Mouse (Mus musculus) megakaryocyte-erythroid progenitor cell, adult 5-6 weeks (primary cell): ENCODE data around the gene Otp. TPM values are rescaled to one million over a fixed set of nuclear protein-coding genes. Genes with fewer than 3 reads are reported as not detected.

Experiments used
- ATAC-seq: replicated peaks from 2 replicates; pipeline ENCODE4 v1.8.0; 2016; ENCODE audit warnings: mild to moderate bottlenecking, inconsistent platforms; ENCODE audit not compliant: severe bottlenecking, poor library complexity, low FRiP score, low TSS enrichment
- total RNA-seq, 2 experiments: library from RNA; stranded (forward) in 1 of 2; stranded (reverse) in 1 of 2; fragments of 200-1000, 215-1000 nt in 1 of 2; fragments of >200 nt in 1 of 2; fragmentation: Nextera tagmentation in 1 of 2; gene quantifications; 2 replicates each; pipeline ENCODE4 v1.2.3; 2014 to 2017

The Otp gene
- total RNA-seq, 2 experiments from 2014 or later, result not detected

DNA sequence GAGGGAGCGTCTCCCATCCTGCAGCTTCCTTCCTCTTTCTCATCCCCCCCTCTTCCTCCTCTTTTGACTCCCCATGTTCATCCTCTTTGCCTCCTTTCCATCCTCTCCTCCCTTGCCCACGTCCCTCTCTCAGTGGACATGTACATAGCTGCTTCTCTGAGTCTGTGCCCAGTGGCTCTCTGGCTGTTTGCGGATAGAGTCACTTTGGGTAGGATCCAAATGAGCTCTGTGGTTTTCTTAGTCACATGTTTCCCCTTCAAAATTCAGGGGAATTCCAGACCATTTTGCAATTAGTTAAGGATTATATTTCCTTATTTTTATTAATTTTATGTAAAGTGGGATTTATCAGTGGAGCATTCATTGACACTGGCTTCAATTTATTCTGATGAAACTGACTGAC is 52.7 kb downstream of the Otp start:
- ATAC-seq, result no peak

Other genes with a start within 250 kb of the Otp start
- gene Tbca, start 86.7 kb upstream of the Otp start, total RNA-seq (2014; fragmentation: Nextera tagmentation), result 145 and 230 TPM in 2 replicates
- 158 and 298 TPM in 2 replicates for gene Tbca, start 86.7 kb upstream of the Otp start, total RNA-seq (2017)
- 18.2 and 20.8 TPM in 2 replicates for gene Wdr41, start 100.7 kb downstream of the Otp start, total RNA-seq (2014; fragmentation: Nextera tagmentation)
- 8.9 and 12.7 TPM in 2 replicates for gene Wdr41, start 100.7 kb downstream of the Otp start, total RNA-seq (2017)